Mouse (Mus musculus): ENCODE data around the gene Sap18. TPM values are rescaled to one million over a fixed set of nuclear protein-coding genes. Genes with fewer than 3 reads are reported as not detected.

Sap18 gene
- polyA plus RNA-seq, 1 experiment from 2014 or later: 24.3 TPM

DNA sequence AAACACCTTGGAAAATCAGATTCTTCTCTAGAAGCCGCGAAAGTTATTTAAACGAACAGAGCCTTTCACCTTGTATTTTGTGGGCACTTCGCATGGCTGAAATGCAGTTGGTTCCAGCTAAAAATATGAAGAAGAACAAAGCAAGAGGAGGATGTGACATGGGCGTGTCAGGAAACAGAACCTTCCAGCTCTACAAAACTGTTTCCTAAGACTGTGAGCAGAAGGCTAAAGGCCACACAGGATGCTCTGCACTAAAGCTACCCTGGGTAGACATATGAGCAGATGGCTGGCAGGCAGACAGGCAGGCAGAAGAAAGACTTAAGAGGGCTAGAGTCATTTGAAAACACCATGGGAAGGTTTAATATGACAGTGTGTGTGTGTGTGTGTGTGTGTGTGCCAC, 28.9 kb upstream of the Sap18 start:
- 96% methylated on average over 5 of the region's 5 CpGs for WGBS
- ATAC-seq: no peak
- Histone ChIP-seq H3K9ac (ENCODE audit: low read depth, low read length) (no peak overlapping the region), H3K4me3 (ENCODE audit: low read depth, low read length) (no peak overlapping the region), H3K27ac (ENCODE audit: low read length) (no peak overlapping the region), H3K4me2 (ENCODE audit: low read length) (no peak overlapping the region), H3K27me3 (ENCODE audit: control insufficient read depth, insufficient read depth, low read depth, low read length) (no peaks in the 10 kb centered on the region), H3K4me1 (ENCODE audit: control insufficient read depth, insufficient read depth, low read length) (no peaks in the 10 kb centered on the region), H3K36me3 (ENCODE audit: control insufficient read depth, insufficient read depth, low read length) (no peaks in the 10 kb centered on the region), H3K9me3 (replicated peaks; ENCODE audit: control insufficient read depth, low read length, poor library complexity, severe bottlenecking) (no peaks in the 10 kb centered on the region)

DNA sequence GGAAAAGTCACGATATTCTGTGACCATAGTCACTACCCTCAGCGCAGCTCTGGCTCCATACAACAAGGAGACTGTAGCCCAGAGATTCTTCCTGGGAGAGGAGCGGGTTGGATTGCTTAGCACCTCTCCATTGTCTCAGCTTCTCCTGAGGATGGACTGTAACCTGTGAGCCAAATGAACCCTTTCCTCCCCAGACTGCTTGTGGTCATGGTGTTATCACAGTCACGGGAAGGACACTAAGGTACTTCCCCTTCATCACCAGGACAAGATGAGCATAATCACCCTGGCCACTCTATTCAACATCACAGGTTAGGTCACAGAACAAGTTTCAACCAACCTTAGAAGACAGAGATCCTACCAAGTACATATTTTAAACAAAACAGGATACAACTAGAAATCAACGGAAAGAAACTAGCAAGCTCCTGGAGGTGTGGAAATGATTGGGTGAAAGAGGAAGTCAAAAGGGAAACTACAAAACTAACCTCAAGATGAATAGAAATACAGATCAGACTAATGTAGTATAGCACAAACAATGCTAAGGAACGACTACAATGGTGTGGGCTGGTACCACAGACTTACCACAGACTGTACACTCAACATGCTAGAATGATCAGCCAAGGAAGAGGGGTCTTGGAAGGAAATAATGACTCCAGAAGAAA, 25.7 kb upstream of the Sap18 start:
- H3K27me3 ChIP-seq (ENCODE audit: control insufficient read depth, insufficient read depth, low read depth, low read length): no peaks in the 10 kb centered on the region
- H3K4me1 ChIP-seq (ENCODE audit: control insufficient read depth, insufficient read depth, low read length): no peaks in the 10 kb centered on the region
- no peak overlapping the region for H3K9ac ChIP-seq (ENCODE audit: low read depth, low read length)
- H3K4me3 ChIP-seq (ENCODE audit: low read depth, low read length): no peak overlapping the region
- no peak for ATAC-seq
- no peaks in the 10 kb centered on the region for H3K36me3 ChIP-seq (ENCODE audit: control insufficient read depth, insufficient read depth, low read length)
- no peak overlapping the region for H3K27ac ChIP-seq (ENCODE audit: low read length)
- no peaks in the 10 kb centered on the region for H3K9me3 ChIP-seq (replicated peaks; ENCODE audit: control insufficient read depth, low read length, poor library complexity, severe bottlenecking)
- H3K4me2 ChIP-seq (ENCODE audit: low read length): no peak overlapping the region
- WGBS: 85% methylated on average over 6 of the region's 6 CpGs

DNA sequence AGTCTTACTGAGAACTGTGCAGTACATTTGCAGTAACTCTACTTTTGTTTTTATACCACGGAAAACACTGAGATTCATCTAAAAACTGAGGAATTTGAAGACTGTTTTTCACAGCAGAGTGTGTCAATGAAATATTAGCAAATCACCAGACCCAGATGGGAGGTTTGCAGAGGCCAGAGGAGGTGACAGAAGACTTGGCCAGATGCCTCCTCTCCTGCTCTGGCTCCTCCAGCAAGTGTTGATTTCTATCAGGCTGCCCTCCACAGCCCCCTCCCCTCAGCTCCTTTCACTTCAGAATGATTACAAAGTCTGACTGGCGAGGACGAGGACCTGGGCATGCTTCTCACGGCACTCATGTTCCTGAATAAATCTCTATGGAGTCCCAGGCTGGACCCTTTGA, 10.6 kb upstream of the Sap18 start:
- Histone ChIP-seq H3K4me2 (ENCODE audit: low read length) (no peak overlapping the region), H3K36me3 (ENCODE audit: control insufficient read depth, insufficient read depth, low read length) (no peaks in the 10 kb centered on the region), H3K4me3 (ENCODE audit: low read depth, low read length) (no peak overlapping the region), H3K4me1 (ENCODE audit: control insufficient read depth, insufficient read depth, low read length) (no peaks in the 10 kb centered on the region), H3K27ac (ENCODE audit: low read length) (no peak overlapping the region), H3K9me3 (replicated peaks; ENCODE audit: control insufficient read depth, low read length, poor library complexity, severe bottlenecking) (no peaks in the 10 kb centered on the region), H3K27me3 (ENCODE audit: control insufficient read depth, insufficient read depth, low read depth, low read length) (no peaks in the 10 kb centered on the region), H3K9ac (ENCODE audit: low read depth, low read length) (no peak overlapping the region)
- 60% methylated on average over 4 of the region's 4 CpGs for WGBS
- no peak for ATAC-seq

DNA sequence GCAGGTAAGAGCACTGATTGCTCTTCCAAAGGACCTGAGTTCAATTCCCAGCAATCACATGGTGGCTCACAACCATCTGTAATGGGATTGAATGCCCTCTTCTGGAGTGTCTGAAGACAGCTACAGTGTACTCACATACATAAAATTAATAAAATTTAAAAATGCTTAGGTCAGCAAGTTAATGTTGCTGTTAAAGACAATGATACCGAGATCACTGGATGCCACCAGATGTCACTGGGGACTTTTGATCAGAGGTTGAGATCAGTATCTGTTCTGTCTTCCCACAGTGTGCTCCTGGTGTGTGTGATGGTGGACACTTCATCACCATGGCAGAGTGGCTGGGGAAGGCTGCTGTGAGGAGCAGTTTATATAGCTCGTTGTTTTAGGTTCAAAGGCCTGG, 8.7 kb upstream of the Sap18 start:
- H3K9me3 ChIP-seq (replicated peaks; ENCODE audit: control insufficient read depth, low read length, poor library complexity, severe bottlenecking): no peaks in the 10 kb centered on the region
- H3K27me3 ChIP-seq (ENCODE audit: control insufficient read depth, insufficient read depth, low read depth, low read length): no peaks in the 10 kb centered on the region
- WGBS: 82% methylated on average over 2 of the region's 2 CpGs
- H3K4me2 ChIP-seq (ENCODE audit: low read length): no peak overlapping the region
- H3K4me1 ChIP-seq (ENCODE audit: control insufficient read depth, insufficient read depth, low read length): no peaks in the 10 kb centered on the region
- H3K4me3 ChIP-seq (ENCODE audit: low read depth, low read length): no peak overlapping the region
- H3K9ac ChIP-seq (ENCODE audit: low read depth, low read length): no peak overlapping the region
- H3K36me3 ChIP-seq (ENCODE audit: control insufficient read depth, insufficient read depth, low read length): no peaks in the 10 kb centered on the region
- no peak overlapping the region for H3K27ac ChIP-seq (ENCODE audit: low read length)
- no peak for ATAC-seq

DNA sequence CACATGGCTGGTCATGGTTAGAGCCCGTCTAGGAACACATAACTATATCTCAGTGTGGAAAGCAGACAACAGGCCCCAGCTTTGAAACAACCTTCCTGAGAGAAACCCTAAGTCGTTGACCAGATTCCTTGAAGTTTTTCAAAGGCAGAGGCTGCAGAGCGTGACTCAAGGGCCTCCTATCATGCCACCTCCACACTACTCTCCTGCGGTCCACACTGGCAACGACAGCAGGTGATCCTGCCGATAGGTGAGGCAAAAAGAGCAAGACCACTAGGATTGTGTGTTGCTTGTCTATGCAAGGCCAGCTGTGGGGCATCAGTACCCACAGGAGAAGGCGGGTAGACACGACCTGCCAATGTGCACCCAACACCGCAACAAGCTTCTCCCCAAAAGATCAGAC, 8.2 kb upstream of the Sap18 start:
- H3K9me3 ChIP-seq (replicated peaks; ENCODE audit: control insufficient read depth, low read length, poor library complexity, severe bottlenecking): no peaks in the 10 kb centered on the region
- no peaks in the 10 kb centered on the region for H3K4me1 ChIP-seq (ENCODE audit: control insufficient read depth, insufficient read depth, low read length)
- H3K27me3 ChIP-seq (ENCODE audit: control insufficient read depth, insufficient read depth, low read depth, low read length): no peaks in the 10 kb centered on the region
- 91% methylated on average over 9 of the region's 9 CpGs for WGBS
- H3K27ac ChIP-seq (ENCODE audit: low read length): no peak overlapping the region
- H3K9ac ChIP-seq (ENCODE audit: low read depth, low read length): no peak overlapping the region
- no peaks in the 10 kb centered on the region for H3K36me3 ChIP-seq (ENCODE audit: control insufficient read depth, insufficient read depth, low read length)
- no peak overlapping the region for H3K4me2 ChIP-seq (ENCODE audit: low read length)
- no peak overlapping the region for H3K4me3 ChIP-seq (ENCODE audit: low read depth, low read length)
- no peak for ATAC-seq

DNA sequence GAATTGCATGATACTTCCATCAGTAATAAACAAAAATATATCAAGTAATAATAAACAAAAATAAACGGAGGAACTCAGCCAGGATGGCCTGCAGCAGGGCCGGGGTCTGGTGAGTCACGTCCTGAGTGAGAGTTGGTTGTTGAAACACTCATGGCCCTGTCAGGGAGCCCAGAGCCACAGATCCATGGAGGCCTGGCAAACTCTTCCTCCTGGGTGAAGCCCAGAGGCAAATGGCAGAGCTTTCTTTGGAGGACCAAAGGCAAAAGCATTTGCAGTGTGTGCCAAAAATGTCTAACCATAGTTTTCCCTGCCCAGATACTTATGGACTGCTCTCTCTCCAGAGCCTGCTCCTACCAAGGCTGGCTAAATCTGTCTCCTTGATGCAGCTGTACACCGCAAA, 6.8 kb upstream of the Sap18 start:
- no peak overlapping the region for H3K4me3 ChIP-seq (ENCODE audit: low read depth, low read length)
- no peak overlapping the region for H3K27ac ChIP-seq (ENCODE audit: low read length)
- no peaks in the 10 kb centered on the region for H3K4me1 ChIP-seq (ENCODE audit: control insufficient read depth, insufficient read depth, low read length)
- no peaks in the 10 kb centered on the region for H3K27me3 ChIP-seq (ENCODE audit: control insufficient read depth, insufficient read depth, low read depth, low read length)
- H3K4me2 ChIP-seq (ENCODE audit: low read length): no peak overlapping the region
- H3K9me3 ChIP-seq (replicated peaks; ENCODE audit: control insufficient read depth, low read length, poor library complexity, severe bottlenecking): no peaks in the 10 kb centered on the region
- 92% methylated on average over 4 of the region's 4 CpGs for WGBS
- no peak for ATAC-seq
- no peaks in the 10 kb centered on the region for H3K36me3 ChIP-seq (ENCODE audit: control insufficient read depth, insufficient read depth, low read length)
- no peak overlapping the region for H3K9ac ChIP-seq (ENCODE audit: low read depth, low read length)

DNA sequence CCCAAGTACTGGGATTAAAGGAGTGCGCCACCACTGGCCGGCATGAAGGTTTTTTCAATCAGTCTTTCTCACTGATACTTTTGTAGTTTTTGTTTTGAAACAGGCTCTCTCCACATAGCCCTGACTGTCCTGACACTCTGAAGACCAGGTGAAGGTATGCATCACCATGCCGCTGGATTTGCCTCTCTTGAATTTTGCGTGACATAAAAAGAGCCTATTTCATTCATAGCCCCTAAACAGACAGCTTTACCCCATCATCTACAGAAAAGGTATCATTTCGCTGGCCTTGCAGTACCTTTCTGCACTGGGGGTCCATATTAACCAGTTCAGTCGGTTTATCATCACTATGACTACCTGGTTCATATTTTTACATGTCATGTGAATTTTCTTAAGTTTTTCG, 429 bp upstream of the Sap18 start:
- Histone ChIP-seq H3K4me3 (ENCODE audit: low read depth, low read length) (peak overlapping the region; percentile 61), H3K27ac (ENCODE audit: low read length) (peak overlapping the region; percentile 75), H3K4me1 (ENCODE audit: control insufficient read depth, insufficient read depth, low read length) (peaks cover 20% of the 10 kb centered on the region), H3K4me2 (ENCODE audit: low read length) (peak overlapping the region; percentile 60), H3K9ac (ENCODE audit: low read depth, low read length) (peak overlapping the region; percentile 60), H3K27me3 (ENCODE audit: control insufficient read depth, insufficient read depth, low read depth, low read length) (no peaks in the 10 kb centered on the region), H3K36me3 (ENCODE audit: control insufficient read depth, insufficient read depth, low read length) (peaks cover 4% of the 10 kb centered on the region), H3K9me3 (replicated peaks; ENCODE audit: control insufficient read depth, low read length, poor library complexity, severe bottlenecking) (no peaks in the 10 kb centered on the region)
- WGBS: 12% methylated on average over 7 of the region's 7 CpGs
- ATAC-seq: peak; percentile 71

DNA sequence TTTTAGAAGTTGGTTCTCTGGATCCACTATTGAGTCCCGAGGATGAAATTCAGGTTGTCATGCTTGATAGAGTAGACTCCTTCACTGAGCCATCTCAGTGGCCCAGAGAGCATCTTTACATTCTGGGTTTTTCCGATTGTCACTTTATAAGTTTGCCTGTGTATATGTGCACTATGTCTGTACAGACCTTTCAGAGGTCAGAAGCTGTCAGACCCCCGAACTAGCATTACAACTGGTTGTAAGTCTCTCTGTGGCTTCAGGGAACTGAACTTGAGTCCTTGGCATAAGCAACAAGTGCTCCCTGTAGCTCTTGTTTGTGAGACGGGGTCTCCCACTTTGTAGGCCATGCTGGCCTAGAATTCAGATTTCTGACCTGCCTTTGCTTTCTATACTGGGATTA, 5.8 kb downstream of the Sap18 start:
- H3K36me3 ChIP-seq (ENCODE audit: control insufficient read depth, insufficient read depth, low read length): peaks cover 29% of the 10 kb centered on the region
- no peak for ATAC-seq
- H3K27me3 ChIP-seq (ENCODE audit: control insufficient read depth, insufficient read depth, low read depth, low read length): no peaks in the 10 kb centered on the region
- H3K4me1 ChIP-seq (ENCODE audit: control insufficient read depth, insufficient read depth, low read length): peaks cover 20% of the 10 kb centered on the region
- 90% methylated on average over 4 of the region's 4 CpGs for WGBS
- H3K9ac ChIP-seq (ENCODE audit: low read depth, low read length): no peak overlapping the region
- H3K9me3 ChIP-seq (replicated peaks; ENCODE audit: control insufficient read depth, low read length, poor library complexity, severe bottlenecking): no peaks in the 10 kb centered on the region
- no peak overlapping the region for H3K27ac ChIP-seq (ENCODE audit: low read length)
- no peak overlapping the region for H3K4me2 ChIP-seq (ENCODE audit: low read length)
- no peak overlapping the region for H3K4me3 ChIP-seq (ENCODE audit: low read depth, low read length)

DNA sequence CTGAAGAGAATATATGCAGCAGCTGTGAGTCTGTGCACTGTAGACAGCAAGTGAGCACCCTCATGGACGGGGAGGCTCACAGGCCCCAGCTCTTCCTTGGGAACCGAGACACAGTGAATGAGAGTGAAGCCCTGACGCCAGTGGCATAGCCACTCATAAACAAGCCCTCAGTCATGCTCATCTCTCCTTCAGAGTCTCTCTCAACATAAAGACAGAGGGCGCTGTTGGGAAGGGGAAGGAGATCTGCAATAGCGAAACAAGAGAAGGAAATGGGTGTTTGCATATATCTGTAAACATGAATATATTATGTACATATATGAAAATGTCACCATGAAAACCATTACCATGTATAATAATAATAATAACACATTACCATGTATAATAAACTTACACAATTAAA, 10.6 kb downstream of the Sap18 start:
- no peak overlapping the region for H3K27ac ChIP-seq (ENCODE audit: low read length)
- no peaks in the 10 kb centered on the region for H3K27me3 ChIP-seq (ENCODE audit: control insufficient read depth, insufficient read depth, low read depth, low read length)
- no peak overlapping the region for H3K9ac ChIP-seq (ENCODE audit: low read depth, low read length)
- 77% methylated on average over 5 of the region's 5 CpGs for WGBS
- no peak overlapping the region for H3K4me2 ChIP-seq (ENCODE audit: low read length)
- no peak overlapping the region for H3K4me3 ChIP-seq (ENCODE audit: low read depth, low read length)
- no peaks in the 10 kb centered on the region for H3K4me1 ChIP-seq (ENCODE audit: control insufficient read depth, insufficient read depth, low read length)
- no peak for ATAC-seq
- H3K9me3 ChIP-seq (replicated peaks; ENCODE audit: control insufficient read depth, low read length, poor library complexity, severe bottlenecking): no peaks in the 10 kb centered on the region
- peaks cover 23% of the 10 kb centered on the region for H3K36me3 ChIP-seq (ENCODE audit: control insufficient read depth, insufficient read depth, low read length)

All from midbrain, embryonic 16.5 days (tissue).